Mouse (Mus musculus): ENCODE data around the gene Hacd2.

DNA sequence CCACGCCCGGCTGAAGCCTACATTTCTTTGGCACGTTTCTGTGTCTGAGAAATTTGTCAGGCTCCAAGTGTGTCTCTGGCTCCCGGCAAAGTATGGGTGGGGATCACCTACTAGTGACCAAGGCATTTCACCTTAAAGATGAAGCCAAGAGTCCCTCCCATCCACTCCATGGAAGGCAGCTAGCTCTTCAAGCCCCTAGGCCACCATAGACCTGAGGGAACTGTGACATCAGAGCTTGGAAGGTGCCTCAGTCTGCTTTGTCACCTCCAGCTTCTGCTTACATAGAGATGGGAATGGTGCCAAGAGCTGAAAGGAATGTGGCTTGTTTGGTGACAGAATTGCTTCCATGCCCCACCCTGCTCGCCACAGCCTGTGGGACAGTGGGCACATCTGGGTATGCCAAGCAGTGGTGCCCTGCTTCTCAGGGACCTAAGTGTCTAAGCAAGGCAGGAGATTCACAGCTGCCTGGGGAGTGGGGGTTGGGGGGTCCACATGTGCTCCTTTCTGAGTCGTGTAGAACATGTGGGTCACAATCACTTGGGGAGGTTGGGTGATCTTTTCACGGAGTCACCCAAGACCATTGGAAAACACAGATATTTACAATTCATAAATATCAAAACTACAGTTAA lies 94.2 kb downstream of the Hacd2 start:
- TF ChIP-seq CTCF (IDR thresholded peaks at IDR 0.05; ENCODE audit: control insufficient read depth, insufficient read depth, insufficient replicate concordance, low read depth, low read length) (no peak), POLR2A (IDR thresholded peaks at IDR 0.05; ENCODE audit: control insufficient read depth, low read depth, low read length) (no peak)

All from testis, adult 2 months (tissue).